Mouse (Mus musculus) neural tube, embryonic 11.5 days (tissue): ENCODE measurements around the gene Gm44965. TPM values are rescaled to one million over a fixed set of nuclear protein-coding genes. Genes with fewer than 3 reads are reported as not detected.
A peak's percentile ranks its signal among the peaks of the same experiment; 100 is the strongest.

Experiments used
- ATAC-seq: fragments of 200-750 bp; cut with Nextera tagmentation; 2 replicates; pipeline ENCODE4 v1.8.0; 2017; ENCODE audit warnings: moderate number of reproducible peaks, mild to moderate bottlenecking, moderate TSS enrichment, moderate library complexity; ENCODE audit not compliant: insufficient read depth, low FRiP score, low TSS enrichment
- DNase-seq: peaks from one replicate; pipeline ENCODE4 v3.0.0-alpha.2; 2015; ENCODE audit warnings: low spot score
- H3K27ac ChIP-seq: fragments of 300-500 bp; sonication (generic); 2 replicates; pipeline ENCODE4 v1.5.1; 2014; ENCODE audit warnings: low read depth, mild to moderate bottlenecking, low read length
- H3K27me3 ChIP-seq: fragments of 300-500 bp; sonication (generic); 2 replicates; pipeline ENCODE4 v1.6.1; 2014; ENCODE audit warnings: mild to moderate bottlenecking, low read length, mixed read lengths; ENCODE audit not compliant: control insufficient read depth, insufficient read depth
- H3K36me3 ChIP-seq: fragments of 300-500 bp; sonication (generic); 2 replicates; pipeline ENCODE4 v1.6.1; 2014; ENCODE audit warnings: mild to moderate bottlenecking, low read length, moderate library complexity, mixed read lengths; ENCODE audit not compliant: control insufficient read depth, insufficient read depth
- H3K4me1 ChIP-seq: fragments of 300-500 bp; sonication (generic); 2 replicates; pipeline ENCODE4 v1.6.1; 2014; ENCODE audit warnings: low read length, mixed read lengths; ENCODE audit not compliant: control insufficient read depth, insufficient read depth
- H3K4me2 ChIP-seq: fragments of 300-500 bp; sonication (generic); 2 replicates; pipeline ENCODE4 v1.6.1; 2014; ENCODE audit warnings: low read depth, mild to moderate bottlenecking, moderate library complexity
- H3K4me3 ChIP-seq: fragments of 300-500 bp; sonication (generic); 2 replicates; pipeline ENCODE4 v1.5.1; 2014; ENCODE audit warnings: low read depth, low read length
- H3K9ac ChIP-seq: fragments of 300-500 bp; sonication (generic); 2 replicates; pipeline ENCODE4 v1.6.1; 2014; ENCODE audit warnings: mild to moderate bottlenecking, low read length
- H3K9me3 ChIP-seq: fragments of 300-500 bp; sonication (generic); 2 replicates; pipeline ENCODE4 v1.6.1; 2016; ENCODE audit warnings: low read length; ENCODE audit not compliant: control insufficient read depth
- WGBS: fragments of 180-500 bp; shearing (Covaris S2); extraction: QIAGEN DNeasy Blood & Tissue Kit; methylation state at CpG from one replicate; pipeline ENCODE4 v1.1.7; 2014; 5-methylcytosine and 5-hydroxymethylcytosine counted together
- polyA plus RNA-seq: library from polyadenylated mRNA; unstranded; fragments of >200 nt; fragmentation: Nextera tagmentation; extraction: Ambion mirVana; gene quantifications from 2 replicates; pipeline ENCODE4 v1.2.1, GENCODE M21; 2014

Gene Gm44965
- polyA plus RNA-seq: not detected in 2 replicates

DNA sequence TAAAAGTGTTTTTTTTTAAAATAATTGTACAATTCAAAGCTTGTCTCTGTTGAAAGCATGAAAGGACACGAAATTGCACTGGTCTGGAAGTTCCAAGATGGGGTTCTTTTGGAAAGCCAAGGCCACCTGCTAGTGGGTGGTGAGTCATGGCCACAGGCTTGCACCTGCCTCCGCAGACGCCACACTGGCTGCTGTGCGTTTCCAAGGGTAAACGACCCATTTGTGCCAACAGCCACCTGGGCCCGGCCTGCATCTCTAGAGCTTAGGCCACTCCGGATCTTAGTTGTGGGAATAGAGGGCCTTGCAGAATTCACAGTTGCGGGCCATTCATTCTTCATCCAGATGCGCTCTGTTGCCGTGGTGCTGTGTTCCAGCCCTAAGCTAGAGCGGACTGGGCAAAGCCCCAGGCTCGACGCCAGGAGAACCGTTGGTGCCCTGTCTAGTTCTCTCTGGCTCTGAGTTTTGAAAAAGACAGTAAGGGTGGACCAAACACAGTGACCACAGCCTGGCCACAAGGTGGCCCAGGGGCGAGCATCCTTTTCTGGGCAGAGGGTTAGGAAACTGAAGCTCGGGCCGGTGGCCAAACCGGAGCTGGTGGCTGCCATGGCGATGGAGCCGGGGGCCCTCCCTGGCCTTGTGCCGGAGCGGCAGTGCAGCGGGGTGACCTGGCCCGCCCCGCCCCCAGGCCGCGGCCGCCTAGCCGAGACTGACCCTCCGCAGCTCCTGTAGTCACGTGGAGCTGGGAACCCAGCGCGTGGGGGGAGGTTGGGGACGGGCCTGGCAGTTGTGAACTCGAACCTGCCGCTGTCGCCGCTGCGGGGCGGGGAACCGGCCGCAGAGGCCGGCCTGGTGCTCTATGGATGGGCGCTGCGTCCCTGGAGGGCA lies at the start of gene Gm44965, which contains the start of gene Repin1:
Gene Gm44965 (plus strand): TSS at position 784 of the 885 bp plus-strand sequence.
Gene Repin1 (plus strand): TSS at position 726 of the 885 bp plus-strand sequence.
- Histone ChIP-seq H3K9me3 (0 out of 2 replicates have a peak, but pooled peaks cover 3% of the 10 kb centered on the region), H3K27ac (peak within 1 kb of the TSS; percentile 94), H3K4me3 (peak within 1 kb of the TSS; percentile 79), H3K9ac (peak within 1 kb of the TSS; percentile 93), H3K27me3 (no peaks in the 10 kb centered on the region), H3K36me3 (peaks cover 28% of the 10 kb centered on the region), H3K4me2 (peak within 1 kb of the TSS; percentile 76), H3K4me1 (peaks cover 7% of the 10 kb centered on the region; the same call in 1 of the 2 replicates)
- DNase-seq: peak; percentile 92
- 6% methylated on average over 36 of the region's 45 CpGs for WGBS
- peak; percentile 89 for ATAC-seq

DNA sequence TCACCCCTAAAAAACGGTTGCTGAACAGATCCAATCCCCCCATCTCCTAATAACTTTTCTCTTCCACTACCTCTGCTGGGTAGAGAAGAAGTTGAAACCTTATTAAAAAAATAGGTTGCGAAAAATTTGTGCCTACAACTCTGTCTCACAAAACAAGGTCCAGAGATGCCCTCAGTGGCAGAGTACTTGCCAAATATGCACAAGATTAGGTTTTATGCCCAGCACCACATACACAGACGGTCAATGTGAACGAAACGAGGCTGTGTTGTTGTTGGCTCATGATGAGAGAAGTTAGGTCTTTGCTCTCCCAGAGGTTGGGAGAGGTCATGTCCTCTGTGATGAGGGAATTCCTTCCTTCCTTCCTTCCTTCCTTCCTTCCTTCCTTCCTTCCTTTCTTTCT lies 48.5 kb upstream of the Gm44965 start:
- Histone ChIP-seq H3K9ac (no peak overlapping the region), H3K27ac (no peak overlapping the region), H3K36me3 (no peaks in the 10 kb centered on the region), H3K4me2 (no peak overlapping the region), H3K9me3 (no peaks in the 10 kb centered on the region), H3K4me3 (no peak overlapping the region), H3K27me3 (no peaks in the 10 kb centered on the region), H3K4me1 (no peaks in the 10 kb centered on the region; the same call in 1 of the 2 replicates)
- ATAC-seq: no peak
- no peak for DNase-seq
- WGBS: 84% methylated on average over 5 of the region's 5 CpGs

DNA sequence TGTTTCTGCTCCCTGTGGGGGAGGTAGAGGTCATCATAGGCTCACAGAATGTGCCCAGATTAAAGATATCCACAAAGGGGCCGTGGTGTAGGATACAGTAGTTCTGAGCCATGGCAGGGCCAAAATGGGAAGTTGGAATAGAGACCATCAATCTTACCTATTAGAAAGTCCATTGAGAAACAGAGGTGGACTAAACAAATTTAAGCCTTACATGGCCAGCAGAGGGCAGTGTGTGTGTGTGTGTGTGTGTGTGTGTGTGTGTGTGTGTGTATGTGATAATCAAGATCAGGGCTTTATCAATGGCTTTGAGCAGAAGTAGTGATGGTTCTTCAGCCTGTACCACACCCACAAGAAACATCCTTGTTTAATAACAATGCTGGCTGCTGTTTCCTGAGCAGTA lies 47.5 kb upstream of the Gm44965 start:
- WGBS: 67% methylated on average over 1 of the region's 1 CpGs
- H3K4me3 ChIP-seq: no peak overlapping the region

DNA sequence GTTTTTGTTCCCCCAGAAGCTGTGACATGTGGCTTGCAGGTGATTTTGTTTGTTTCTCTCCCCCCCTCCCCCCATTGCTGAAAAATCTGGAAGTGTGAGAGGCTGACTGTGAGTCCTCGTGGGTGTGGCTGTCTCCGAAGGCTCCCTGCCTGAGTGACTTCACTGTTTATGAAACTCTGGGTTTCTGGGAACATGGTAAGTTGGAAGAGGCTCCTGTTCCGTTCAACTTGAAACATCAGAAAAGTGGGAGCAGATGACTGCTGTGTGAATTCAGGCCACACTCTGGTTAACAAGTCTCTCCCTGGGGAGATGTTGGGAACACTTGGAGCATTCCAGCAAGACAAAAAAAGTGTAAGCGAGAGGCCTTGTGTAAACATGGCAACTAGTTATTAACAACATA lies 46.9 kb upstream of the Gm44965 start:
- 62% methylated on average over 4 of the region's 4 CpGs for WGBS
- DNase-seq: no peak

More for the DNA sequence above, 47.5 kb upstream of the Gm44965 start:
- Histone ChIP-seq H3K27me3 (no peaks in the 10 kb centered on the region), H3K4me2 (no peak overlapping the region), H3K4me1 (no peaks in the 10 kb centered on the region; the same call in 1 of the 2 replicates), H3K9me3 (no peaks in the 10 kb centered on the region), H3K36me3 (no peaks in the 10 kb centered on the region), H3K27ac (no peak overlapping the region), H3K9ac (no peak overlapping the region)
- no peak for ATAC-seq
- DNase-seq: no peak

DNA sequence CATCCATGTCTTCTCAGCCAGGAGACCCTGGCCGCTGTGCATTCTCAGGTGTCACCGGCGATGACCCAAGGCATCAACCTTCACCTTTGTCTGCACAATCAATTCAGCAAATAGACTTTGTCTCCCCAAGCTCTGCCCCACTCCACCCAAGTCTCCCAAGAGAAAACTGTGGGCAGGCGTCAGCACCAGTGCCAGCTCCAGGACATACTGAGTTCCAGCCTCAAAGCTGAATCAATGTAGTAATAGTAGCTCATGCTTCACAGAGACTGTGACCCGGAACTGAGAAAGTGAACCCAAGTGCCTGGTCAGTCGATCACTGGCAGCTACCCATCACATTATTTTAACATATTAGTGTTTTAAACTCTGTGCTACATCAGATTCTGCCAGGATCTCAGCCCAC lies 45.4 kb upstream of the Gm44965 start:
- DNase-seq (no peak), ATAC-seq (no peak)
- Histone ChIP-seq H3K9ac (no peak overlapping the region), H3K27ac (no peak overlapping the region), H3K4me1 (no peaks in the 10 kb centered on the region), H3K4me3 (no peak overlapping the region), H3K4me2 (no peak overlapping the region), H3K36me3 (no peaks in the 10 kb centered on the region), H3K9me3 (no peaks in the 10 kb centered on the region), H3K27me3 (no peaks in the 10 kb centered on the region)
- WGBS: 89% methylated on average over 6 of the region's 6 CpGs

More for the DNA sequence above, 46.9 kb upstream of the Gm44965 start:
- H3K4me2 ChIP-seq: no peak overlapping the region
- no peak overlapping the region for H3K27ac ChIP-seq
- no peaks in the 10 kb centered on the region for H3K9me3 ChIP-seq
- H3K9ac ChIP-seq: no peak overlapping the region
- H3K27me3 ChIP-seq: no peaks in the 10 kb centered on the region
- no peak for ATAC-seq
- H3K4me1 ChIP-seq: no peaks in the 10 kb centered on the region
- no peak overlapping the region for H3K4me3 ChIP-seq
- H3K36me3 ChIP-seq: no peaks in the 10 kb centered on the region

DNA sequence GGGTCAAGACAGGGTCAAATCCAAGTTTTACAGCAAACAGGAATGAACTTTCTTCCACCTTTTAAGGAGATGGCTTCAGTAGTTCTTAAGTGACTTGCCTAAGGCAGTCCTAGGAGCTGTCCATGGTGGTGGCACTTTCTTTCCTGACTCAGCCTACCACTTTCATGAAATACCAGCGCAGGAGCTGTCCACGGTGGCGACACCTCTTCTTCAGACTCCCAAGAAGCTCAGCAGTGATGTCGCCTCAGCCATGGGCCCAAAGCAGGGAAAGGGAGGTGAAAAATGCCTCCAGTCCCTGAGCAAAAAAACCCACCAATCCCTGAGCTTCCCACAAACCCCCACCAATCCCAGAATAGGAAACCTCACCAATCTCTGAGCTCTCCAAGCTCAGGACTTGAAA lies 40.8 kb upstream of the Gm44965 start:
- no peak for DNase-seq

DNA sequence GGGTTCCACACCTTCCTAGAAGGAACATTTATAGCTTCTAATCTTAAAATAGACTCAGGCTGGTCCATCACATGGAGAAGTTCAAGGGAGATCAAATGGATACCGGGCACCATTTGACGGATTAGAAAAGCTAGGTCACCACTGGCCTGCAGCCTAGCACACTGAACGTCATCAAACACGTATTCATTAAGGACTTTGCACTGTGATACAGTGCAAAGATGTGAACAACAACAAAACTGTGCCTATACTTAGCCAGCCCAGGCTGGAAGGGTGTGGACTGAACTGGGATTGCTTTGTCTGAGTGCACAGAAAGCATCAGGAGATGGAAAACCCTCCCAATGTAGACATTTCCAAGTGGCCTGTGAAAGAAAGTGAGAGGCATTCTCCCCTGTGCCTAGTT lies 39.9 kb upstream of the Gm44965 start:
- Histone ChIP-seq H3K36me3 (no peaks in the 10 kb centered on the region), H3K9ac (peak overlapping the region; percentile 83), H3K27ac (peak overlapping the region; percentile 91), H3K4me2 (peak overlapping the region; percentile 83), H3K4me1 (peaks cover 6% of the 10 kb centered on the region; the same call in 1 of the 2 replicates), H3K9me3 (no peaks in the 10 kb centered on the region), H3K4me3 (peak overlapping the region; percentile 38), H3K27me3 (no peaks in the 10 kb centered on the region)
- ATAC-seq (peak; percentile 37), DNase-seq (no peak)
- WGBS: 87% methylated on average over 4 of the region's 4 CpGs

More for the DNA sequence above, 40.8 kb upstream of the Gm44965 start:
- ATAC-seq: no peak
- H3K4me2 ChIP-seq: no peak overlapping the region
- no peak overlapping the region for H3K9ac ChIP-seq
- H3K4me1 ChIP-seq: peaks cover 6% of the 10 kb centered on the region; the same call in 1 of the 2 replicates
- no peak overlapping the region for H3K4me3 ChIP-seq
- H3K27ac ChIP-seq: no peak overlapping the region
- H3K9me3 ChIP-seq: no peaks in the 10 kb centered on the region
- H3K36me3 ChIP-seq: no peaks in the 10 kb centered on the region
- no peaks in the 10 kb centered on the region for H3K27me3 ChIP-seq
- 69% methylated on average over 4 of the region's 4 CpGs for WGBS

DNA sequence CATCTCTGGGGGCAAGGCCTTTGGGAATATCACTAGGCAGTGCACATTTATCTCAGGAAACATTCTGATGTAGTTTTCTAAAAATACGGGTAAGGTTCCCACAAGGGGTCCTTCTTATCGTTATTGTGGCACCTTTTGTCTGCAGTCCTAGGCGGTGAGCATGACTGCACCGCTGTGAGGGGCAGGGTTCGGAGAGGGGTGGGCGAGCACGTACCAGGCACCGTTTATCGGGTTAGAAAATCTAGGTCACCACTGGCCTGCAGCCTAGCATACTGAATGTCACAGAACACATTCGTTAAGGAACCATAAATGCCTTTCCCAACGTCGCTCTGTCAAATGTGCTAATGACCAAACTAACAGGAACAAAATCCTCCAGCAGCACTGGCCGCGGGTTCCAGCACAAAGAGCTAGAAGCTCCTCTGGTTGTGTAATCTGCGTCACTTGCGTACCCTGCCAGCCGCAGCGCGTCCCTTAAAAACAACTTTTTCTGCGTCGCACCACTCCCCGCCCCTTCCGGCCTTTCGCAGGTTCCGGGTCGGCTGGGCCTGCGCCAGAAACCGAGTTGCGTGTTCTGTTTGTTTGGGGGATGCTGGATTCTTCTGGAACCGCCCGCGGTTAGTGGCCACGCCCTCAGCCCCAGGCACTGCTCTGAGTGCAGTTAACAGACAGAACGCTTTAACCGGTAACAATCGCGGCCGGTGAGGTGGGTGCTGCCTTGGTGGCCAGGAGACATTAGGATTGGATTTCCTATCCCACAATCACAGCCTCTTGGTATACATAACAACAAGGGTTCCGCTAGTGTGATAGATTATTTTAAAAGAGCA lies 39.2 kb upstream of the Gm44965 start, which contains the start of gene Lrrc61:
Gene Lrrc61 (plus strand): TSS at position 517 of the 824 bp plus-strand sequence.
- H3K27me3 ChIP-seq: no peaks in the 10 kb centered on the region
- peak within 1 kb of the TSS; percentile 83 for H3K4me2 ChIP-seq
- H3K36me3 ChIP-seq: no peaks in the 10 kb centered on the region
- under 1% methylated on average over 39 of the region's 39 CpGs for WGBS
- peaks cover 6% of the 10 kb centered on the region; the same call in 1 of the 2 replicates for H3K4me1 ChIP-seq
- peak within 1 kb of the TSS; percentile 91 for H3K27ac ChIP-seq
- peak within 1 kb of the TSS; percentile 38 for H3K4me3 ChIP-seq
- ATAC-seq: peak; percentile 89
- H3K9ac ChIP-seq: peak within 1 kb of the TSS; percentile 83
- peak; percentile 94 for DNase-seq
- no peaks in the 10 kb centered on the region for H3K9me3 ChIP-seq
